Mouse (Mus musculus): Measurements from ENCODE around the gene Rabl6.

DNA sequence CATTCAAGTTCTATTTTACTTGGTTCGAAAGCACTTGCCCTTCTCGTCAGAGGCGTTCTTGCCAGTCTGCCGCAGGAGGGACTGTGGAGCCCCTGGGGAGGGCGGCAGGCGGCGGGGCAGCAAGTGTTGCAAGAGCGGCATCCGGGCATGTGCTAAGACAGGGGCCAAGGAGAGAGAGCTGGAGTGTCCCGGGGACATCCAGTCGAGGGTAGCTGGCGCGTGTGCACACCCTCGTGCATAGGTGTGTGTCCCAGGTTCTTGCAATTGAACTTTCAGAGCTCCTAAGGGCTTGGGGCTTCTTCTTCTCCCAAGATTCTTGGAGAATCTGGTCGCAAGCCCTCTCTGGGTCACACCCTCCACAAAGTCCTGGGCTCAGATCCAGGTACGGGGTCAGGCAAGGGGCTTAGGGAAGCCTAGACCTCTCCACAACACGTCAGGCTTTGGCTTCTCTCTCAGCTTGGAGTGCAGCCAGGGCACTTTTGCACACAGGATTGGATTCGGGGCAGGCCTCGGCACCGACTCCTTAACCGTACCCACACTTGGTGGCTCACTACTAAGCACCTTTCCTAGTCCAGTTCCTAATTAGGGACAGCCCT, 32.8 kb downstream of the Rabl6 start:
- TF ChIP-seq CTCF (IDR thresholded peaks at IDR 0.05; ENCODE audit: extremely low read depth, insufficient read depth, low read length) (no peak), POLR2A (IDR thresholded peaks at IDR 0.05; ENCODE audit: extremely low read depth, insufficient read depth, low read length) (0 out of 2 replicates have a peak, but pooled peaks have one; percentile 4)

All from cortical plate, adult 2 months (tissue).